Mouse (Mus musculus) spleen, adult 2 months (tissue): Measurements from ENCODE around the gene Cwc27. TPM values are rescaled to one million over a fixed set of nuclear protein-coding genes. Genes with fewer than 3 reads are reported as not detected.

ENCODE experiments used
- DNase-seq, 2 experiments: peaks; one replicate each; pipeline versions ENCODE4 v3.0.0 to v3.0.0-alpha.2; 2012 to 2021; ENCODE audit warnings: low spot score in 2 of 2, low read depth in 1 of 2
- H3K27ac ChIP-seq: fragments of 200-500 bp; 2 replicates; pipeline ENCODE4 v1.5.1; 2012; ENCODE audit warnings: low read length, inconsistent platforms; ENCODE audit not compliant: insufficient read depth
- H3K27me3 ChIP-seq: fragments of 200-500 bp; 2 replicates; pipeline ENCODE4 v1.6.1; 2012; ENCODE audit warnings: mild to moderate bottlenecking, moderate library complexity, low read length, inconsistent platforms; ENCODE audit not compliant: control insufficient read depth, insufficient read depth
- H3K36me3 ChIP-seq: fragments of 200-500 bp; 2 replicates; pipeline ENCODE4 v1.6.1; 2012; ENCODE audit warnings: mild to moderate bottlenecking, low read length, inconsistent platforms; ENCODE audit not compliant: control insufficient read depth, insufficient read depth
- H3K4me1 ChIP-seq: fragments of 200-500 bp; 2 replicates; pipeline ENCODE4 v1.6.1; 2011; ENCODE audit warnings: inconsistent platforms; ENCODE audit not compliant: control insufficient read depth, insufficient read depth, insufficient read length
- H3K4me3 ChIP-seq: fragments of 200-500 bp; 2 replicates; pipeline ENCODE4 v1.5.1; 2011; ENCODE audit warnings: mild to moderate bottlenecking, inconsistent platforms; ENCODE audit not compliant: insufficient read depth, insufficient read length; ENCODE audit errors: extremely low read depth
- CTCF ChIP-seq: fragments of 200-500 bp; IDR thresholded peaks from 2 replicates; pipeline ENCODE4 v1.5.1; 2011; ENCODE audit warnings: mild to moderate bottlenecking, inconsistent platforms; ENCODE audit not compliant: insufficient read depth, insufficient read length, insufficient replicate concordance; ENCODE audit errors: extremely low read depth
- POLR2A ChIP-seq: fragments of 200-500 bp; IDR thresholded peaks from 2 replicates; pipeline ENCODE4 v1.6.1; 2011; ENCODE audit warnings: low read depth, low read length, inconsistent platforms
- WGBS: fragments of 180-500 bp; shearing (Covaris S2); methylation state at CpG from one replicate; pipeline ENCODE4 v1.1.7; 2018; 5-methylcytosine and 5-hydroxymethylcytosine counted together
- polyA plus RNA-seq: library from polyadenylated mRNA; depleted of rRNA; stranded (reverse); fragments of >200 nt; gene quantifications from 2 replicates; pipeline ENCODE4 v1.2.3, GENCODE M21; 2012

The Cwc27 gene
- polyA plus RNA-seq, 1 experiment: 2.4 TPM

DNA sequence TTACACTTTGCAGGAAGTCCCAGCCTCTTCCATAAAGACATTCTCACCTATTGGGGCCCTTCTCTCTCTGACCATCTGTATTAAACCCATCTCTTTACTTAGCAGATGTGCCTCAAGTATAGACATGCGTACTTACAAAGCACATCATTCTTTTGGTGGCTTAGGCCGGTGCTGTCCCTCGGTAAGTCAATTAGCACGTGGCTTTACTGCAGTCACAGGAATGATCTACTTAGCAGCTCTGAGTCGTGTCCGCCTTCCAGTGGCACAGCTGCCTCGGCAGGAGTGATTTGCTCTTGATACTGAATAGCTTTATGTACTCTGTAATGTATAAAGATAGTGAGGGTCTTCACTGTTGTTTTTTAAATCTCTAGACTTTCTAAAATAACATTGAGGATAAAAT lies 20.7 kb upstream of the Cwc27 start:
- DNase-seq: no peak
- Histone ChIP-seq H3K27ac (no peak overlapping the region), H3K4me3 (no peak overlapping the region), H3K27me3 (no peaks in the 10 kb centered on the region), H3K4me1 (no peaks in the 10 kb centered on the region), H3K36me3 (peaks cover 13% of the 10 kb centered on the region)
- TF ChIP-seq POLR2A (no peak), CTCF (no peak)
- 88% methylated on average over 7 of the region's 7 CpGs for WGBS

DNA sequence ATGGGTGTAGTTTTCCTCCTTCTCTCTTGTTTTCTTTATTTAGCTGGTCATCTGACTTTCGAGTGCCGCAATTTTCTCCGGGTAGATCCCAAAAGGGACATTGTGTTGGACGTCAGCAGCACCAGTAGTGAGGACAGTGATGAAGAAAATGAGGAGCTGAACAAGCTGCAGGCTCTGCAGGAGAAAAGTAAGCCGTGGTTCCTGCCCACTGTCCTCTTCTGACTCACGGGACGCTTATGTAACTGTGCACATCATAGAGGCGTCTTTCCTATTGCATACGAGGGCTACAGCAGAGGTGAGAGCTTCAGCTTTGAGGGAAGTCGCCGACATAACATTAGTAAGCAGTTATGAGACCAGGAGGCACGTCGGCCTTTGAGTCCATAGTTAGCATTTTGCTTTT lies 15.9 kb upstream of the Cwc27 start:
- TF ChIP-seq CTCF (no peak), POLR2A (no peak)
- 93% methylated on average over 13 of the region's 13 CpGs for WGBS
- H3K4me3 ChIP-seq: no peak overlapping the region

DNA sequence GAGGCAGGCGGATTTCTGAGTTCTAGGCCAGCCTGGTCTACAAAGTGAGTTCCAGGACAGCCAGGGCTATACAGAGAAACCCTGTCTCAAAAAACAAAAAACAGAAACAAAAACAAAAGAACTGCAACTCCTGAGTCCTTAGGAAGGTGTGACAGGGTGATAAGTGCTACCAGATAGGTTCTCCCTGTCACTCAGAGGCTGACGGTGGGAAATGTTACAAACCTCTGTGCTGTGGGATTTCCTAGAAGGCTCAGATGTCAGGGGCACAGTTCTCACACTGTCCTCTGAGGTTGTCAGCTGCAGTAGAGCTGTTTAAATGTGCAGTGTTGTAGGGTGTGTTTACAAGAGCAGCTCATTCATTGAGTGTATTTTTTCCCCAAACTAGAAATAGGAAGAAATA lies 8.5 kb upstream of the Cwc27 start:
- DNase-seq: no peak
- H3K4me3 ChIP-seq: no peak overlapping the region
- peaks cover 9% of the 10 kb centered on the region for H3K36me3 ChIP-seq
- H3K4me1 ChIP-seq: no peaks in the 10 kb centered on the region
- no peaks in the 10 kb centered on the region for H3K27me3 ChIP-seq
- TF ChIP-seq POLR2A (no peak), CTCF (no peak)
- H3K27ac ChIP-seq: no peak overlapping the region
- 63% methylated on average over 2 of the region's 2 CpGs for WGBS

More for the DNA sequence above, 15.9 kb upstream of the Cwc27 start:
- Histone ChIP-seq H3K4me1 (no peaks in the 10 kb centered on the region), H3K36me3 (peaks cover 22% of the 10 kb centered on the region), H3K27ac (no peak overlapping the region), H3K27me3 (no peaks in the 10 kb centered on the region)
- DNase-seq: no peak

DNA sequence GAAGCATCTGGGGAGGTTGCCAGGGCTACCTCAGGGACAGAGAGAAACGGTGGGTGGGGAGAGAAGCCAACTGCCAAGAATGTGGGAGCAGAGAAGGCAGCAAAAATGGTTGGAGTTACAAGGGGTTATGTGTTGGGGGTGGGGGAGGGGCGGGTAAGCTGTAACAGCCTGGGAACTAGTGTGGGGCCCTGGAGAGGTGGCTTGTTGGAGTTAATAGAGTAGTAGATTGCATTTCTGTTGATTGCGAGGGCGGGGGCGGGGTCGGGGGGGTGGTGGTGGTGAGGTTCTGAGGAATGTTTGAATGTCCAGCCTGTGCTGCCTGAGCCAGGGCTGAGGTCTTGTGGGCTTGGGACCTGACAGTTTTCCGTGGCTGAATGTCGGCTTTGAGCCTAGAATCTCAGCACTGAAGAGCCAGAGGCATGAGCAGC lies 5.5 kb upstream of the Cwc27 start:
- no peak for DNase-seq
- Histone ChIP-seq H3K27me3 (no peaks in the 10 kb centered on the region), H3K36me3 (no peaks in the 10 kb centered on the region), H3K27ac (no peak overlapping the region), H3K4me3 (no peak overlapping the region), H3K4me1 (no peaks in the 10 kb centered on the region; the same call in 1 of the 2 replicates)
- TF ChIP-seq POLR2A (no peak), CTCF (no peak)
- WGBS: 81% methylated on average over 8 of the region's 8 CpGs

DNA sequence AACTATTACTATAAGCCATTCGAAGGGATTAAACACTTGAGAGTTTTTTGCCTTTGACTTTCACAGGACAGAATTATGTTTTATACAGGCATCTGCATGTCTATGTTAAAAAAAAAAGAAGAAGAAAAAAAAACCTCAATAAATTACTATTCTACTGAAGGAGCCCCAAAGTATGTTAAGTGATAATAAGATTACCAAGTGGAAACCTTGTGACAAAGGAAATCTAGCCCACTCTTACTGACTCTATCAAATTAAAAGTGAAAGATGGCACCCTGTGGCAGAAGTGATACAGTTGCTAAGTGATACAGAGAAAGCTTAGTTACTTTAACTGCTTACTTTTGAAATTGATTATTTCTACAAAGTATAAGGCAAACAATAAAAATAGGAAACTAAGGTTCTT lies 5.0 kb upstream of the Cwc27 start:
- no peak overlapping the region for H3K4me3 ChIP-seq
- H3K27me3 ChIP-seq: no peaks in the 10 kb centered on the region
- no peaks in the 10 kb centered on the region; the same call in 1 of the 2 replicates for H3K4me1 ChIP-seq
- 100% methylated on average over 1 of the region's 1 CpGs for WGBS
- no peaks in the 10 kb centered on the region for H3K36me3 ChIP-seq
- H3K27ac ChIP-seq: no peak overlapping the region
- DNase-seq: no peak
- TF ChIP-seq POLR2A: no peak
- no peak for TF ChIP-seq CTCF

DNA sequence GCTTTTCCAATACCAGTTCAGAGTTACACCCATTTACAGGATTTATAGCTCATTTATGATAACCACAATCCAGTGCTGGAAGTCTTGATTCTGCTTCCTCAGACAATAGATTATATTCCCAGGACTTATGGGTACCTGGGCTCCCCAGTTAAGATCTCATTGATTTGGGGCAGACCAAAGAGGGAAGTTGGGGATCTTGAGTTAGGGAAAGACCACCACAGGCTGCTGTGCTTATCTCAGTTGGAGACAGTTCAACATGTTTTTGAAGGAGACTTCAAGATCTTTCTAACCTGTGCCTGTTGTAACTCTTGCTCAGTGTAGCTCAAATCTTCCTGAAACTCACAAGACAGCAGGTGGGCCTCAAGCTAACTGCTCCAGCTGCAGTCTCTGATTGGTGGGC lies 4.2 kb upstream of the Cwc27 start:
- H3K27ac ChIP-seq: no peak overlapping the region
- no peaks in the 10 kb centered on the region for H3K36me3 ChIP-seq
- no peak for DNase-seq
- no peaks in the 10 kb centered on the region; the same call in 1 of the 2 replicates for H3K4me1 ChIP-seq
- no peaks in the 10 kb centered on the region for H3K27me3 ChIP-seq
- TF ChIP-seq POLR2A (no peak), CTCF (no peak)
- H3K4me3 ChIP-seq: no peak overlapping the region

DNA sequence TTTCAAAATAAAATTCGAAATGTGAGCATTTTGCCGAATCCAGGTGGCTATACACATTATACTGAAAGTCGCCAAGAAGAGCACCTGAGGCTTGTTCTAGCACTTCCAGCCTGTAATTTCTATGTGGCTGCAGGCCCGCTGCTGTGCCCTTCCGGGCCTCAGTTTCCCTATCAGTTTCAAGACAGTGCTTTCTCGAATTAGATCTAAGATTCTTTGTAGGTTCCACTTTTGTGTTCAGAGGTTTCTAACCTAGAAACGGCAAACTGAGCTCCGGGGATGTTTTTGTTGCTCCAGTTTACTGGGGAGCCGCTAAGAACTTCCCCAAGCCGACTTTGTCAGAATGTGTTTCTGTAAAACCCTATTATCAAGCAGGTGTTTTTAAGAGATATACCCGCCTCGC lies 754 bp upstream of the Cwc27 start:
- peak overlapping the region; percentile 86 for H3K4me3 ChIP-seq
- WGBS: 20% methylated on average over 12 of the region's 12 CpGs

DNA sequence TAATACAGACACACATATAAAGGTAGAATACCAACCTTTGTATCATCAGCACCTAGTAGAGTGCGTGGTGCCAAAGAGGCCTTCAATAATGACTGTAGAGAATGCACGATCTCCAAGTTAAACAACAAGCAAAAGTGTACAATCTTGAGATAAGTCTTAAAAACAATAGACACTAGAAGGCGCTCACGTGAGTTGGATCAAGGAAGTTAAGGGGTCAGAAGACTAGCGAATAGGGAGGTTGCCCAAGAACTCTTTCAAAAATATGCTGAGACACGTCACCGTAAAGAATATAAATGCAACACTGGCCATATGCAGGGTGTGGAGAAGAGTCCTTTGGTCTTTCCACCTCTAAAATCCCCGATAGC lies 690 bp downstream of the Cwc27 start:
- no peak overlapping the region; the same call in 1 of the 2 replicates for H3K27ac ChIP-seq
- H3K27me3 ChIP-seq: no peaks in the 10 kb centered on the region
- TF ChIP-seq POLR2A (no peak), CTCF (no peak)
- H3K4me3 ChIP-seq: peak overlapping the region; percentile 86
- DNase-seq: no peak
- WGBS: 7% methylated on average over 8 of the region's 8 CpGs
- no peaks in the 10 kb centered on the region; the same call in 1 of the 2 replicates for H3K4me1 ChIP-seq
- no peaks in the 10 kb centered on the region for H3K36me3 ChIP-seq

More for the DNA sequence above, 754 bp upstream of the Cwc27 start:
- no peaks in the 10 kb centered on the region for H3K36me3 ChIP-seq
- no peaks in the 10 kb centered on the region; the same call in 1 of the 2 replicates for H3K4me1 ChIP-seq
- TF ChIP-seq CTCF (no peak), POLR2A (no peak)
- no peak overlapping the region for H3K27ac ChIP-seq
- H3K27me3 ChIP-seq: no peaks in the 10 kb centered on the region
- no peak for DNase-seq
